Mouse (Mus musculus): ENCODE data around the gene Uncx.

The Uncx gene

DNA sequence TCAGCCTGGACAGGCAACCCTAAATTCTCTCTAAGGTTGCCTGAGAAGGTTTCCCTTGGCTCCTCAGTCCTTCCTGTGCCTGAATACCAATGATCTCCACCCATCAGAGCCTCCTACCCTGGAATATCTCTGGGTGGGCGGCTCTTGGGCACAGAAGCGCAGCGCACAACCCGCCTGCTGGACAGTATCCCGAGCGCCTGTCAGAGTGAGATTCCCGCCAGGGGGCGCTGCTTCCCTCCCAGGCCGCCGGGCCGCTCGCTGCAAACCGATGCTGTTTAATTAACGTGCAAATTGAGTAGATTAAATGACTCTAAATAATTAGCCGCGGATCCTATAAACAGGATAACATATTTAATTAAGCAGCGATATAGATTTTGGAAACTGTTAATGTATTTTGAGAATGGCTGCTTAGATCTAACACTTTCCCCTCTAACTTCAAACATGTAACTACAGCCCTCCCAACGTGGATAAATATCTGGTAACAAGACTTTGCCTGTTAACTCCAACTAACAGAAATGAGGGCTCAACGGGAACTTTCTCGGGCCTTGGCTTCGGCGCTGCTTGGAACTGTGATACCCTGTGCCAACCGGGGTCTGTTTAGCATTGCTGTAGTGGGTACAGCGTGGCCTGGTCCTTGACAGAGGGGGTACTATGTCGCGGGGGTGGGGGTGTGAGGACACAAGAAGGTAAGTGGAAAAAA lies 6.9 kb upstream of the Uncx start:
- peak; percentile 67 for DNase-seq (ENCODE audit: low read depth, low spot score)
- peaks cover 8% of the 10 kb centered on the region for H3K27me3 ChIP-seq (ENCODE audit: control insufficient read depth, insufficient read depth, low read length, poor library complexity, severe bottlenecking)
- no peaks in the 10 kb centered on the region for H3K36me3 ChIP-seq (ENCODE audit: control insufficient read depth, insufficient read depth, low read length, poor library complexity, severe bottlenecking)

- DNase-seq (ENCODE audit: low read depth, low spot score), result no peak
- H3K36me3 ChIP-seq (ENCODE audit: control insufficient read depth, insufficient read depth, low read length, poor library complexity, severe bottlenecking), result no peaks in the 10 kb centered on the region
- H3K27me3 ChIP-seq (ENCODE audit: control insufficient read depth, insufficient read depth, low read length, poor library complexity, severe bottlenecking), result peaks cover 8% of the 10 kb centered on the region
These were observed 6.2 kb upstream of the Uncx start for GRCm38 (mm10) chr5:139536911-139537738.

GRCm38 (mm10) chr5:139537739-139538135 lies 5.6 kb upstream of the Uncx start:
- Histone ChIP-seq H3K36me3 (ENCODE audit: control insufficient read depth, insufficient read depth, low read length, poor library complexity, severe bottlenecking) (no peaks in the 10 kb centered on the region), H3K27me3 (ENCODE audit: control insufficient read depth, insufficient read depth, low read length, poor library complexity, severe bottlenecking) (peaks cover 8% of the 10 kb centered on the region)
- no peak for DNase-seq (ENCODE audit: low read depth, low spot score)

- no peaks in the 10 kb centered on the region for H3K36me3 ChIP-seq (ENCODE audit: control insufficient read depth, insufficient read depth, low read length, poor library complexity, severe bottlenecking)
- DNase-seq (ENCODE audit: low read depth, low spot score), result no peak
These were observed 1.9 kb upstream of the Uncx start for GRCm38 (mm10) chr5:139541151-139542042.

GRCm38 (mm10) chr5:139542043-139542365 lies 1.3 kb upstream of the Uncx start:
- Histone ChIP-seq H3K27me3 (ENCODE audit: control insufficient read depth, insufficient read depth, low read length, poor library complexity, severe bottlenecking) (peaks cover 6% of the 10 kb centered on the region; the same call in 1 of the 2 replicates), H3K36me3 (ENCODE audit: control insufficient read depth, insufficient read depth, low read length, poor library complexity, severe bottlenecking) (no peaks in the 10 kb centered on the region)
- DNase-seq (ENCODE audit: low read depth, low spot score), result no peak

More at GRCm38 (mm10) chr5:139541151-139542042, 1.9 kb upstream of the Uncx start:
- peaks cover 6% of the 10 kb centered on the region; the same call in 1 of the 2 replicates for H3K27me3 ChIP-seq (ENCODE audit: control insufficient read depth, insufficient read depth, low read length, poor library complexity, severe bottlenecking)

DNA sequence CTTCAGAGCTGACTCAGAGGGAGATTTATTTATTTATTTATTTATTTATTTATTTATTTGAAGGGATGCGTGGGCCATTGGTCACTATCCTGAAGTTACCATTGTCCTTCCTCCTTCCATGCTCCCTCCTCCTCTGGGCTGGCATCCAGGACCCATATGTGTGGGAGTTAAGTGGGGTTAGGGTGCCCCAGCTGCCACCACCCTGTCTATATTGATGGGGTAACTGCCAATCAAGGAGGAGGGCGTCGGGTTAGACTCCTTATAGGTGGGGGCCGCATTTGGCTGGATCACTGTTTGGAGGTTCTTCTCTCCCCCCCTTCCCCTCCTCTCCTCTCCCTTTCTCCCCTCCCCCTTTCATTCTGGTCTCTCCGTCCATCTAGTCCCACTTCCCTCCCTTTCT lies 738 bp upstream of the Uncx start:
- peaks cover 6% of the 10 kb centered on the region; the same call in 1 of the 2 replicates for H3K27me3 ChIP-seq (ENCODE audit: control insufficient read depth, insufficient read depth, low read length, poor library complexity, severe bottlenecking)
- no peak for DNase-seq (ENCODE audit: low read depth, low spot score)

DNA sequence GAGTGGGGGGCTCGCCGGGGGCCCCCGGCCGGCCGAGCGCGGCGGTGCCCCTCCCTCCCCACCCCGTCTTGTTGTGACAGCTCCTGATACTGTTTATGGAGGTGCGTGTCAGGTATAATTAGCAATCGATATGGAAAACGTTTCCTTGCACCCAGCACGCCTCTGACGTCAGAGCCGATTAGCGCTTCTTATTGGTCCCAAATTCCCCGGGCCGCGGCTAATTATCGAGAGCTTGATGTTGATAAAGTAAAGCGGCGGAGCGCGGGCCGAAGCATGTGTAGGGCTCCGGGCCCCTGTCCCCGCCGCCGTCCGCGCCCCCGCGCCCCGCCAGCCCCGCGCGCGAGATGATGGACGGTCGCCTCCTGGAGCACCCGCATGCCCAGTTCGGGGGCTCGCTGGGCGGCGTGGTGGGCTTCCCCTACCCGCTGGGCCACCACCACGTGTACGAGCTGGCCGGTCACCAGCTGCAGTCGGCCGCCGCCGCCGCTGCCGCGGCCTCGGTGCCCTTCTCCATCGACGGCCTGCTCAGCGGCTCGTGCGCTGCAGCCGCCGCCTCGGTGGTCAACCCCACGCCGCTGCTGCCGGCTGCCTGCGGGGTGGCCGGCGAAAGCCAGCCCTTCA lies 466 bp downstream of the Uncx start:
- DNase-seq (ENCODE audit: low read depth, low spot score), result no peak
- no peaks in the 10 kb centered on the region for H3K36me3 ChIP-seq (ENCODE audit: control insufficient read depth, insufficient read depth, low read length, poor library complexity, severe bottlenecking)
- H3K27me3 ChIP-seq (ENCODE audit: control insufficient read depth, insufficient read depth, low read length, poor library complexity, severe bottlenecking), result peaks cover 4% of the 10 kb centered on the region; the same call in 1 of the 2 replicates

More for the DNA sequence above, 738 bp upstream of the Uncx start:
- no peaks in the 10 kb centered on the region for H3K36me3 ChIP-seq (ENCODE audit: control insufficient read depth, insufficient read depth, low read length, poor library complexity, severe bottlenecking)

DNA sequence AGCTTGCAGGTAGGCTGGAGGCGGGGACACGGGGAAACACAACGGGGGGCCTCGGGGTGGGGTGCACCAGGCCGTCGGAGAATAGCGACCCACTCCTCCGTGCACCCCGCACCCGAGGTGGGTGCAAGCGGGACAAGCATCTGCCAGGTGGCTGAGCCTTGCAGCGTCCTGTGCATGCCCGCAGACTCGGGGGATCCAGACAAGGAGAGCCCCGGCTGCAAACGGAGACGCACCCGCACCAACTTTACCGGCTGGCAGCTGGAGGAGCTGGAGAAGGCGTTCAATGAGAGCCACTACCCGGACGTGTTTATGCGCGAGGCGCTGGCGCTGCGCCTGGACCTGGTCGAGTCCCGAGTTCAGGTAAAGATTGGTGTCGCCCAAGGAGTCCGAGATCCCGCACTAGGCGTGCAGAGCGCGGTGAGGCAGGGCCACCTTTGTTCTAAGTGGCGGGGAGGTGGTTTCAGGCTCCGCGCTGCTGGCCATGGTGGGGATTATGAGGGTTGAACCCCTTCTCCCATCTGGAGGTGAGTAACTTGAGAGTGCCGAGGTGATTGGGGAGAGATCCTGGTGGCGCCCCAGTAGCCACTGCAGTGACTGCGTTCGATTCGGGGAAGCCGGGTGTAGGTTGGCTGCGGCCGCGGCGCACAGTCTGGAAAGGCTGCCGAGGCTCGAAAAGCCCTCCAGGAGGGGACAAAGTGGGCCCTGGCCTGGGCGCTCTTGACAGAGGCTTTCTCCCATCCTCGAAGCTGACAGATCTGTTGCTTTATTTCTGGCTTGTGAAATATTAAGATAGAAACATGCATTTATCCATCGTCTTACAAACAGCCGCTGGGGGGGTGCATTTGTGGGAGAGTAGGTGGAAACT lies 1.2 kb downstream of the Uncx start:
- H3K36me3 ChIP-seq (ENCODE audit: control insufficient read depth, insufficient read depth, low read length, poor library complexity, severe bottlenecking), result no peaks in the 10 kb centered on the region
- no peak for DNase-seq (ENCODE audit: low read depth, low spot score)
- peaks cover 4% of the 10 kb centered on the region; the same call in 1 of the 2 replicates for H3K27me3 ChIP-seq (ENCODE audit: control insufficient read depth, insufficient read depth, low read length, poor library complexity, severe bottlenecking)

DNA sequence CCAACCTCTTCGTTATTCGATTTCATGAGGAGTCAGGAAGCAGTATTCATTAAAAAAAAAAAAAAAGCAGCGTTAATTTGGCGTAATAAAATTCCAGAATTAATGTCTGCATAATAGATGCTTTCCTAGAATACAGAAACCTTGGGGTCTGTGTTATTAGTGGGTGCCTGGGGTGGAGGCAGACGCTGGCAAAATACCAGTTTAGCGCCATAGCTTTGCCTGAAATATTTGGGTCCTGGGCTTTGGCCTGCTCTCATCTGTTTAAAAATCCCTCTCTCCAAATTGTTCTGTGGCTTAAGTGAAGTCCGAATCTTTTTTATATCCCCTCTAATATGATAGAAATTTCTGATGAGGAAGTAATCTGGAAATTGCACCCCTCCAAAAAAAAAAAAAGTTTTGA lies 1.9 kb downstream of the Uncx start:
- H3K27me3 ChIP-seq (ENCODE audit: control insufficient read depth, insufficient read depth, low read length, poor library complexity, severe bottlenecking), result peaks cover 4% of the 10 kb centered on the region; the same call in 1 of the 2 replicates
- H3K36me3 ChIP-seq (ENCODE audit: control insufficient read depth, insufficient read depth, low read length, poor library complexity, severe bottlenecking), result no peaks in the 10 kb centered on the region
- DNase-seq (ENCODE audit: low read depth, low spot score), result no peak

- Histone ChIP-seq H3K36me3 (ENCODE audit: control insufficient read depth, insufficient read depth, low read length, poor library complexity, severe bottlenecking) (no peaks in the 10 kb centered on the region), H3K27me3 (ENCODE audit: control insufficient read depth, insufficient read depth, low read length, poor library complexity, severe bottlenecking) (no peaks in the 10 kb centered on the region)
- DNase-seq (ENCODE audit: low read depth, low spot score), result no peak
These were observed 2.5 kb downstream of the Uncx start for GRCm38 (mm10) chr5:139545673-139546335.

DNA sequence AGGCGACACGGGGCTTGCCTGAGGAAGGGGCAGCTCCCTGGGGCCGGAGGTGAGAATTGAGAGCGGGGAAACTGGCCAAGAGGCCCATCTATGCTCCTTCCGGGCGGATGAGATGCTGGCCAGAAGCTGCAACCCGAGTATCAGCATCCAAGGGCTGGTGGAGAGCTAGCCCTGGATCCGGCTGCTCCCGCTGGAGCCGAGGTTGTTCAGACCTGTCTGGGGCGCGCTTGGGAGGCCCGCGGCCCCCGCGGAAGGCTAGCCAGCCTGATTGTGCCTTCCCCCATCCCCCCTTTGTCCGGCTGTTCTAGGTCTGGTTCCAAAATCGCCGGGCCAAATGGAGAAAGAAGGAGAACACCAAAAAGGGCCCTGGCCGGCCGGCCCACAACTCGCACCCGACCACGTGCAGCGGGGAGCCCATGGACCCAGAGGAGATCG lies 3.1 kb downstream of the Uncx start:
- Histone ChIP-seq H3K27me3 (ENCODE audit: control insufficient read depth, insufficient read depth, low read length, poor library complexity, severe bottlenecking) (no peaks in the 10 kb centered on the region), H3K36me3 (ENCODE audit: control insufficient read depth, insufficient read depth, low read length, poor library complexity, severe bottlenecking) (no peaks in the 10 kb centered on the region)
- no peak for DNase-seq (ENCODE audit: low read depth, low spot score)

DNA sequence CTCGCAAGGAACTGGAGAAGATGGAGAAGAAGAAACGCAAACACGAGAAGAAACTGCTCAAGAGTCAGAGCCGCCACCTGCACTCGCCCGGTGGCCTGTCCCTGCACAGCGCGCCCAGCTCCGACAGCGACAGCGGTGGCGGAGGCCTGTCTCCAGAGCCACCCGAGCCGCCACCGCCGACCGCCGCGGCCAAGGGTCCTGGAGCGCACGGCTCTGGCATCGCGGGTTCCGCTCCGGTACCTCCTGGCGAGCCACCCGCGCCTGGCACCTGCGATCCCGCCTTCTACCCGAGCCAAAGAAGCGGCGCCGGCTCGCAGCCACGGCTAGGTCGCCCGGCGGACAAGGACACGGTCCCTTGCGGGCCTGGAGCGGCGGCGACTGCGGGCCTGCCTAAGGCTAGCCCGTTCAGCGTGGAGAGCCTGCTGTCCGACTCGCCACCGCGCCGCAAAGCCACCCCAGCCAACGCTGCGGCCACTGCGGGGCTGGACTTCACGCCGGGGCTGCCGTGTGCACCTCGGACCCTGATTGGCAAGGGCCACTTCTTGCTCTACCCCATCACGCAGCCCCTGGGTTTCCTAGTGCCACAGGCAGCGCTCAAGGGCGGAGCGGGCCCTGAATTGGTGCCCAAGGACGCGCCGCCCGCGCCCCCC lies 3.6 kb downstream of the Uncx start:
- no peaks in the 10 kb centered on the region for H3K27me3 ChIP-seq (ENCODE audit: control insufficient read depth, insufficient read depth, low read length, poor library complexity, severe bottlenecking)
- H3K36me3 ChIP-seq (ENCODE audit: control insufficient read depth, insufficient read depth, low read length, poor library complexity, severe bottlenecking), result no peaks in the 10 kb centered on the region
- DNase-seq (ENCODE audit: low read depth, low spot score), result no peak

DNA sequence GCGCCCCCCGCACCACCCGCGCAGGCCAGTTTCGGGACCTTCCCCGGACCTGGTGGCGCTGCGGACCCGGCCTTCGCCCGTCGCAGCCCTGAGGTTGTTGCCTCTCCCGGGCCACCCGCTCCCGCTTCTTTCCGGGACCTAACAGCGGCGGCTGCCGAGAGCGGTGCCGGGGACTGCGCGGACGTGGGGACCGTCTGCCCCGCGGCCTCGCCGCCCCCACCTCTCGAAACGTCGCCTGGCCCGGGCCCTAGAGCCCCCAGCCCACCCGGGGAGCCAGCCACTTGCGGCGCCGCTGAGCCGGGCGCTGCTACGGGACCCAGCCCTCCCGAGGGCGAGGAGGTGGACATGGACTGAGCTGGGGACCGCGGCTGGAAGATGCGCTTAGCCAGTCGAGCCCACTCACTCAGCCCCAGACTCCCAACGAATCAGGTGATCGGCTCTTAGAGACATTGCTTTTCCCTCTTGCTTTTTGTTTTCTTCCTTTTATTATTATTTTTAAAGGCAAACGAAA lies 4.2 kb downstream of the Uncx start:
- no peaks in the 10 kb centered on the region for H3K36me3 ChIP-seq (ENCODE audit: control insufficient read depth, insufficient read depth, low read length, poor library complexity, severe bottlenecking)
- H3K27me3 ChIP-seq (ENCODE audit: control insufficient read depth, insufficient read depth, low read length, poor library complexity, severe bottlenecking), result no peaks in the 10 kb centered on the region
- DNase-seq (ENCODE audit: low read depth, low spot score), result no peak
